Mouse (Mus musculus) CH12.LX (cell line): ENCODE results near the gene Src. TPM values are rescaled to one million over a fixed set of nuclear protein-coding genes. Genes with fewer than 3 reads are reported as not detected.
A peak's percentile ranks its signal among the peaks of the same experiment; 100 is the strongest.

Experiments
- DNase-seq: peaks from one replicate; pipeline ENCODE4 v3.0.0-alpha.2; 2013; ENCODE audit errors: extremely low read depth
- H3K27ac ChIP-seq: 2 replicates; pipeline ENCODE4 v1.5.1; 2012; ENCODE audit warnings: low read depth, mild to moderate bottlenecking, control low read depth, moderate library complexity; ENCODE audit not compliant: insufficient read depth
- H3K27me3 ChIP-seq: replicated peaks from 2 replicates; pipeline ENCODE3; 2012; ENCODE audit warnings: inconsistent platforms
- H3K36me3 ChIP-seq, 2 experiments: replicated peaks in 1 of 2; 2 replicates each; pipeline versions ENCODE3 to v1.6.1; 2012; ENCODE audit warnings: inconsistent platforms in 1 of 2, low read length in 1 of 2, mild to moderate bottlenecking in 1 of 2, mixed read lengths in 1 of 2, moderate library complexity in 1 of 2; ENCODE audit not compliant: control insufficient read depth in 1 of 2, insufficient read depth in 1 of 2
- H3K4me1 ChIP-seq, 2 experiments: 2 replicates each; pipeline ENCODE4 v1.6.1; 2012; ENCODE audit warnings: inconsistent platforms in 1 of 2, moderate library complexity in 1 of 2; ENCODE audit not compliant: insufficient read depth in 2 of 2, control insufficient read depth in 1 of 2
- H3K4me2 ChIP-seq: 2 replicates; pipeline ENCODE4 v1.6.1; 2012; ENCODE audit warnings: low read depth, mild to moderate bottlenecking, control low read depth; ENCODE audit not compliant: poor library complexity, insufficient read depth, severe bottlenecking
- H3K4me3 ChIP-seq, 3 experiments: fragments of 150-350 bp in 1 of 3; sonication (generic) in 1 of 3; replicated peaks in 1 of 3; 2 replicates each; pipeline versions ENCODE3 to v1.5.1; 2011 to 2012; ENCODE audit warnings: low read depth in 2 of 3, low read length in 2 of 3, mild to moderate bottlenecking in 2 of 3, moderate library complexity in 2 of 3, control low read depth in 1 of 3, improper control_type of control experiment in 1 of 3, inconsistent platforms in 1 of 3, mixed read lengths in 1 of 3; ENCODE audit not compliant: poor library complexity in 1 of 3
- H3K79me2 ChIP-seq: replicated peaks from 2 replicates; pipeline ENCODE4 v1.6.1; 2012; ENCODE audit warnings: mild to moderate bottlenecking, moderate library complexity; ENCODE audit not compliant: control insufficient read depth, poor library complexity, insufficient read depth, severe bottlenecking; ENCODE audit errors: extremely low read depth
- H3K9ac ChIP-seq: 2 replicates; pipeline ENCODE4 v1.6.1; 2012; ENCODE audit warnings: low read depth, mild to moderate bottlenecking, control low read depth, moderate library complexity; ENCODE audit not compliant: insufficient read depth
- H3K9me3 ChIP-seq: replicated peaks from 2 replicates; pipeline ENCODE3; 2012; ENCODE audit warnings: low read length, inconsistent platforms, mixed read lengths
- BHLHE40 ChIP-seq: IDR thresholded peaks from 2 replicates; pipeline ENCODE4 v1.6.1; 2011; ENCODE audit warnings: mild to moderate bottlenecking, low read depth, low read length, improper control_type of control experiment
- CTCF ChIP-seq, 2 experiments: IDR thresholded peaks in 1 of 2; conservative IDR thresholded peaks in 1 of 2; 2 replicates each; pipeline ENCODE4 v1.5.1; 2011 to 2012; ENCODE audit warnings: low read depth in 2 of 2, low read length in 2 of 2, improper control_type of control experiment in 1 of 2, inconsistent platforms in 1 of 2, mild to moderate bottlenecking in 1 of 2, moderate library complexity in 1 of 2
- E2F4 ChIP-seq: IDR thresholded peaks from 2 replicates; pipeline ENCODE4 v1.6.1; 2011; ENCODE audit warnings: low read depth, low read length, improper control_type of control experiment; ENCODE audit not compliant: insufficient replicate concordance
- ELF1 ChIP-seq: IDR thresholded peaks from 2 replicates; pipeline ENCODE4 v1.6.1; 2014; ENCODE audit warnings: low read depth, mild to moderate bottlenecking, inconsistent platforms, low read length, improper control_type of control experiment
- EP300 ChIP-seq: IDR thresholded peaks from 2 replicates; pipeline ENCODE4 v1.6.1; 2011; ENCODE audit warnings: low read length, improper control_type of control experiment
- ETS1 ChIP-seq: conservative IDR thresholded peaks from 2 replicates; pipeline ENCODE4 v1.6.1; 2012; ENCODE audit warnings: low read depth, mild to moderate bottlenecking, inconsistent platforms, low read length, improper control_type of control experiment, moderate library complexity
- HCFC1 ChIP-seq: IDR thresholded peaks from 2 replicates; pipeline ENCODE4 v1.6.1; 2012; ENCODE audit warnings: low read depth, mild to moderate bottlenecking, inconsistent platforms, low read length, improper control_type of control experiment
- IRF4 ChIP-seq: IDR thresholded peaks from 2 replicates; pipeline ENCODE4 v1.6.1; 2014; ENCODE audit warnings: low read depth, mild to moderate bottlenecking, inconsistent platforms, low read length, improper control_type of control experiment
- JUN ChIP-seq: IDR thresholded peaks from 2 replicates; pipeline ENCODE4 v1.6.1; 2011; ENCODE audit warnings: low read depth, mild to moderate bottlenecking, low read length, improper control_type of control experiment, moderate library complexity; ENCODE audit not compliant: insufficient read depth
- MAX ChIP-seq: IDR thresholded peaks from 2 replicates; pipeline ENCODE4 v1.6.1; 2011; ENCODE audit warnings: low read length, improper control_type of control experiment
- MXI1 ChIP-seq: IDR thresholded peaks from 2 replicates; pipeline ENCODE4 v1.6.1; 2011; ENCODE audit warnings: mild to moderate bottlenecking, low read depth, low read length, improper control_type of control experiment
- MYC ChIP-seq: IDR thresholded peaks from 2 replicates; pipeline ENCODE4 v1.6.1; 2011; ENCODE audit warnings: low read depth, mild to moderate bottlenecking, improper control_type of control experiment, low read length
- NRF1 ChIP-seq: IDR thresholded peaks from 2 replicates; pipeline ENCODE4 v1.6.1; 2014; ENCODE audit warnings: low read depth, mild to moderate bottlenecking, inconsistent platforms, low read length, improper control_type of control experiment, moderate library complexity
- PAX5 ChIP-seq: IDR thresholded peaks from 2 replicates; pipeline ENCODE4 v1.6.1; 2012; ENCODE audit warnings: low read length, inconsistent platforms, mixed read lengths
- POLR2A ChIP-seq: IDR thresholded peaks from 2 replicates; pipeline ENCODE4 v1.6.1; 2011; ENCODE audit warnings: low read depth, mild to moderate bottlenecking, improper control_type of control experiment, low read length
- RAD21 ChIP-seq: IDR thresholded peaks from 2 replicates; pipeline ENCODE4 v1.6.1; 2011; ENCODE audit warnings: low read depth, mild to moderate bottlenecking, low read length, improper control_type of control experiment, moderate library complexity
- SIN3A ChIP-seq: IDR thresholded peaks from 2 replicates; pipeline ENCODE4 v1.6.1; 2012; ENCODE audit warnings: low read length, improper control_type of control experiment, inconsistent platforms
- SMC3 ChIP-seq: IDR thresholded peaks from 2 replicates; pipeline ENCODE4 v1.6.1; 2011; ENCODE audit warnings: low read depth, low read length, improper control_type of control experiment
- TCF12 ChIP-seq: IDR thresholded peaks from 2 replicates; pipeline ENCODE4 v1.6.1; 2014; ENCODE audit warnings: low read depth, mild to moderate bottlenecking, inconsistent platforms, low read length, improper control_type of control experiment
- UBTF ChIP-seq: IDR thresholded peaks from 2 replicates; pipeline ENCODE4 v1.6.1; 2012; ENCODE audit warnings: low read depth, mild to moderate bottlenecking, inconsistent platforms, low read length, improper control_type of control experiment, moderate library complexity
- USF1 ChIP-seq: IDR thresholded peaks from 2 replicates; pipeline ENCODE4 v1.6.1; 2014; ENCODE audit warnings: low read depth, mild to moderate bottlenecking, inconsistent platforms, low read length, improper control_type of control experiment
- ZC3H11A ChIP-seq: IDR thresholded peaks from 2 replicates; pipeline ENCODE4 v1.6.1; 2012; ENCODE audit warnings: low read depth, mild to moderate bottlenecking, inconsistent platforms, low read length, improper control_type of control experiment
- ZKSCAN1 ChIP-seq: IDR thresholded peaks from 2 replicates; pipeline ENCODE4 v1.6.1; 2012; ENCODE audit warnings: low read depth, inconsistent platforms, low read length, improper control_type of control experiment, borderline replicate concordance
- ZNF384 ChIP-seq: IDR thresholded peaks from 2 replicates; pipeline ENCODE4 v1.6.1; 2012; ENCODE audit warnings: low read depth, low read length, improper control_type of control experiment, inconsistent platforms
- dilution Hi-C: fragments of 300-500 bp; cut with MboI; formaldehyde crosslinking; loops from 2 replicates; pipeline ENCODE4 v1.14.3; 2020; ENCODE audit warnings: low sequenced_read_pairs; ENCODE audit not compliant: extremely low pct_unique_long_range_greater_than_20kb, extremely low pct_ligation_motif_present
- in situ Hi-C: fragments of 300-500 bp; cut with MboI; formaldehyde crosslinking; loops from 3 replicates; pipeline ENCODE4 v1.14.3; 2019; ENCODE audit warnings: low sequenced_read_pairs, low pct_ligation_motif_present, low pct_unique_long_range_greater_than_20kb, mixed read lengths
- polyA plus RNA-seq: library from polyadenylated mRNA; unstranded; fragments of >175 nt; gene quantifications from 2 replicates; pipeline ENCODE4 v1.2.1, GENCODE M21; 2012; ENCODE audit warnings: low read depth; ENCODE audit not compliant: insufficient read length
- total RNA-seq, 2 experiments: library from RNA; depleted of rRNA; stranded (reverse); fragments of 300-350 nt in 1 of 2; fragments of >200 nt in 1 of 2; gene quantifications; 2 replicates each; pipeline ENCODE4 v1.2.3; 2012 to 2014

Src gene
- total and polyA plus RNA-seq, 3 experiments: 0.20 to 0.37 (median 0.25) TPM

- Histone ChIP-seq H3K27ac (no peak overlapping the region), H3K9ac (no peak overlapping the region), H3K4me2 (peak overlapping the region; percentile 41), H3K4me3 (no peak overlapping the region), H3K4me1 (peaks cover 6 to 10% of the 10 kb centered on the region in 2 experiments), H3K36me3 (no peaks in the 10 kb centered on the region), H3K9me3 (no peaks in the 10 kb centered on the region), H3K79me2 (no peaks in the 10 kb centered on the region), H3K27me3 (peaks cover 82% of the 10 kb centered on the region)
- peak; percentile 62 for DNase-seq
- in situ Hi-C loops (no loop called here), dilution Hi-C loops (no loop called here)
- TF ChIP-seq SMC3: peak; percentile 97
- TF ChIP-seq POLR2A: no peak
- no peak for TF ChIP-seq ZKSCAN1
- TF ChIP-seq USF1: no peak
- TF ChIP-seq ETS1: peak; percentile 47
- no peak for TF ChIP-seq ZNF384
- peak; percentile 73 for TF ChIP-seq RAD21
- TF ChIP-seq EP300: no peak
- TF ChIP-seq ZC3H11A: peak; percentile 67
- no peak for TF ChIP-seq NRF1
- TF ChIP-seq MXI1: no peak
- TF ChIP-seq ELF1: no peak
- TF ChIP-seq IRF4: no peak; the same call in 1 of the 2 replicates
- 0 out of 2 replicates have a peak, but pooled peaks have one; percentile 28 for TF ChIP-seq MAX
- TF ChIP-seq MYC: 0 out of 2 replicates have a peak, but pooled peaks have one; percentile 21
- 0 out of 2 replicates have a peak, but pooled peaks have one; percentile 45 for TF ChIP-seq TCF12
- TF ChIP-seq BHLHE40: peak; percentile 98
- no peak for TF ChIP-seq E2F4
- no peak for TF ChIP-seq PAX5
- TF ChIP-seq CTCF (conservative IDR thresholded peaks at IDR 0.05 in 1 of 2, IDR thresholded peaks at IDR 0.05 in 1 of 2; ENCODE audit: low read depth in 2 of 2, low read length in 2 of 2): peak; percentile 61 to 91
These were observed 39.0 kb downstream of the Src start for GRCm38 (mm10) chr2:157457100-157457806.

DNA sequence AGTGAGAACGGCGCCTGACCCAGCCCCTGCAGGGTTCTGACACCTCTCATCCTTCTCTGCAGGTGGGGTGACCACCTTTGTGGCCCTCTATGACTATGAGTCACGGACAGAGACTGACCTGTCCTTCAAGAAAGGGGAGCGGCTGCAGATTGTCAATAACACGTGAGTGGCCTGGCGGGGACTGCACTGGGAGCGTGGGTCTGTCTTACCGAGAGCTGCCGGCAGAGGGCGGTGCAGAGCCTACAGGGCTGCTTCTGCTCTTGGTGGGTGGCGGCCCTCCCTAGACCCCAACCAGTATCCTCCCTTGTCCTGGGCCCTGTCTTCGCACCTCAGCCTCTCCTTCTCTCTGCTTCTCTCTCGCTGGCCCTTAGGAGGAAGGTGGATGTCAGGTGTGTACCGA is 40.2 kb downstream of the Src start:
- H3K9me3 ChIP-seq: no peaks in the 10 kb centered on the region
- no peak overlapping the region for H3K4me3 ChIP-seq
- H3K27ac ChIP-seq: no peak overlapping the region
- in situ Hi-C loops: no loop called here
- H3K9ac ChIP-seq: no peak overlapping the region
- H3K4me2 ChIP-seq: peak overlapping the region; percentile 30; the same call in 1 of the 2 replicates
- TF ChIP-seq BHLHE40: peak; percentile 80
- no peak for TF ChIP-seq MYC
- peak; percentile 52 to 80 for TF ChIP-seq CTCF (conservative IDR thresholded peaks at IDR 0.05 in 1 of 2, IDR thresholded peaks at IDR 0.05 in 1 of 2; ENCODE audit: low read depth in 2 of 2, low read length in 2 of 2)
- no peak for TF ChIP-seq MXI1
- peak; percentile 40 for TF ChIP-seq RAD21
- TF ChIP-seq SMC3: peak; percentile 77
- TF ChIP-seq HCFC1: no peak
- no peak for TF ChIP-seq SIN3A
- TF ChIP-seq EP300: no peak
- TF ChIP-seq JUN: no peak
- TF ChIP-seq UBTF: no peak
- TF ChIP-seq MAX: no peak
- DNase-seq: peak; percentile 44
- dilution Hi-C loops: no loop called here
- H3K27me3 ChIP-seq: peaks cover 87% of the 10 kb centered on the region
- no peaks in the 10 kb centered on the region for H3K36me3 ChIP-seq
- no peaks in the 10 kb centered on the region for H3K79me2 ChIP-seq
- peaks cover 8 to 18% of the 10 kb centered on the region in 2 experiments for H3K4me1 ChIP-seq
